Mouse (Mus musculus): ENCODE measurements around the gene Wdr43. TPM values are rescaled to one million over a fixed set of nuclear protein-coding genes. Genes with fewer than 3 reads are reported as not detected.

Wdr43 gene
- polyA plus RNA-seq (2014; fragmentation: Nextera tagmentation; extraction: Ambion mirVana) = 80.0 and 85.1 TPM in 2 replicates

DNA sequence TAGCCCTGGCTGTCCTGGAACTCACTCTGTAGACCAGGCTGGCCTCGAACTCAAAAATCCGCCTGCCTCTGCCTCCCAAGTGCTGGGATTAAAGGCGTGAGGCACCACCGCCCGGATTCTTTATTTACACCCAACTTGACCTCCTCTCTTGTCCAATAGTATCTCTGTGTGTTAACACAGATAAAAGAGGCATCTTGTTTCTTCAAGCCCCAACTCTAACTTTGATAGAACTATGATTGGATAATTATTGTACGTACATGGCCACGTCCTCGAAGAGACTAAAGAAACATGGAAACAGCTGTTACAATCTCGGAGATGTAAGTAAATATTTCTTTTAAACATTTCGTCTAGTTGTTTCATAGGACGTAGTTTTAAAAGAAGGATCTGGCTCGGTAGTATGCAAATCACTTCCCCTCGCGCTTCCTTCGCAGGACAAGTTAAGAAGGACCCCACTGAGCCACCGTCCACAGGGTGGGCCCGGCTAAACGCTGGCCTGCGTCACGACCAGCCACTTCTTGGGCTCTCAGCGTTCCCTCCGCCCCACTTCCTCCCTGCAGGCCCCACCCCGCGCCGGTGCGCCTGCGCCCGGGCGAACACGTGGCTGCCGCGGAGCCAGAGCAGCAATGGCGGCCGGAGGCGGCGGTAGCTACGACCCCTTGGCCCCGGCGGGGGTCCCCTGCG lies at the start of gene Wdr43:
Wdr43 (plus strand) TSS at position 258 of the 681 bp plus-strand sequence.
- 9% methylated on average over 29 of the region's 40 CpGs for WGBS
- Histone ChIP-seq H3K36me3 (ENCODE audit: control insufficient read depth, insufficient read depth, low read length) (0 out of 2 replicates have a peak, but pooled peaks cover 9% of the 10 kb centered on the region), H3K9ac (ENCODE audit: low read depth, low read length) (peak within 1 kb of the TSS; percentile 93), H3K27ac (replicated peaks; ENCODE audit: low read depth, low read length) (peak within 1 kb of the TSS; percentile 80), H3K4me2 (ENCODE audit: low read depth, low read length) (peak within 1 kb of the TSS; percentile 83), H3K9me3 (ENCODE audit: control insufficient read depth, low read length) (no peaks in the 10 kb centered on the region), H3K27me3 (replicated peaks; ENCODE audit: control insufficient read depth, insufficient read depth, low read length) (no peaks in the 10 kb centered on the region), H3K4me3 (ENCODE audit: low read depth, low read length) (peak within 1 kb of the TSS; percentile 100), H3K4me1 (ENCODE audit: control insufficient read depth, insufficient read depth, low read length) (peaks cover 14% of the 10 kb centered on the region)
- DNase-seq (ENCODE audit: low spot score) (peak; percentile 99), ATAC-seq (ENCODE audit: low read depth) (peak; percentile 100)

DNA sequence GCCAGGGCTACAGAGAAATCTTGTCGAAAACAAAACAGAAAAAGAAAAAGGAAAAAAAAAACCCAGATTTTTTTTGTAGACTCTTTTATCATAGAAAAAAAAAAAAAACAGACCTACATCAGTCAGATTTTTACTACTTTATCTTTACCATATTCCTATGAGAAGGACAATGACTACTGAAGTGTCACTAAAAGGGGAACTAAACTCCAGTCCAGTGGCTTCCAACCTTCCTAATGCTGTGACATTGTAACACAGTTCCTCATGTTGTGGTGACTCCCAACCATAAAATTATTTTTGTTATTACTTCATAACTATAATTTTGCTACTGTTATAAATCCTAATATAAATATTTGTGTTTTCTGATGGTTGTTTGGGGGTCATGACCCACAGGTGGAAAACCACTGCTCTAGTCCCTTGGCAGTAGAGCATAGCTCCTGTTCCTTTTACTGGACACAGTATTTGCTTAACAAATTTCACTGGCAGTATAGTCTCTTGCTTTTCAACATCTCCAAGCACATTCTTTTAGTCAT lies 36.5 kb upstream of the Wdr43 start:
- Histone ChIP-seq H3K4me1 (ENCODE audit: control insufficient read depth, insufficient read depth, low read length) (no peaks in the 10 kb centered on the region), H3K9me3 (ENCODE audit: control insufficient read depth, low read length) (no peaks in the 10 kb centered on the region), H3K27ac (replicated peaks; ENCODE audit: low read depth, low read length) (no peak overlapping the region), H3K27me3 (replicated peaks; ENCODE audit: control insufficient read depth, insufficient read depth, low read length) (no peaks in the 10 kb centered on the region), H3K36me3 (ENCODE audit: control insufficient read depth, insufficient read depth, low read length) (no peaks in the 10 kb centered on the region), H3K4me3 (ENCODE audit: low read depth, low read length) (no peak overlapping the region), H3K4me2 (ENCODE audit: low read depth, low read length) (no peak overlapping the region), H3K9ac (ENCODE audit: low read depth, low read length) (no peak overlapping the region)
- 90% methylated on average over 1 of the region's 1 CpGs for WGBS
- no peak for ATAC-seq (ENCODE audit: low read depth)
- DNase-seq (ENCODE audit: low spot score) = no peak

DNA sequence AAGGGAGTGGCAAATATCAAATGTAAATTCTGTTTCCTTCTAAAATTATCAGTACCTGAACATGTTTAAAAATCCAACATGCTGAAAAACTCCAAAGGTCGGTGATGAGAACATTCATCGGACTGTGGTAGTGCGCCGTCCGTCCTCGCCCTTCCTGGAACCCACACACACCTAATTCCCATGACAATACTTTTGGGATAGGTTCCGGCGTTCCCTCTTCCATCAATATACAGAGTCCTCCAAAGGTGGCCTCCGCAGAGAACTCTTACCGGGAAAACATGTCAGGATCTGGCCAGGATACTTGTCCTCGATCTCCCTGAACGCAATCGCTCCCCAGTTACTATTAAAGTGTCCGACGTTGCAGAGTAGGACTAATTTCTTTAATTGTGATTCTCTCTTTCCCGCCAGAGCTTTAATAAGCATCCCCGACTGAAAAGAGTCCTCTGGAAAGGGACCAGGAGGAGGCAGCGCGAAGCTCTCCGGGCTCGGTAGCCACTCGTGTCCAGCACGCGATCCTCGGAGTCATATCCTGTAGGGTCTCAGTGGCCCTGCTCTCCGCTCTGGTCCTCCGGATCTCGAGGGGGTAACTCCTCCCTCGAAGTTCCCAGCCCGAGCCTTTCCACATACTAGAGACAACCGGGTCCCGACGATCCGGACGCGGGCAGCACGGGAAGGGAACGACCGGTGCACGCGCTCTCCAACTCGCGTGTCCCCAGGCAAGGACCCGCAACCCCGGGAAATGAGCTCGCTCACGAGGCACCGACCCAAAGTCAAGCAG lies 17.6 kb upstream of the Wdr43 start:
- Histone ChIP-seq H3K9ac (ENCODE audit: low read depth, low read length) (peak overlapping the region; percentile 70), H3K36me3 (ENCODE audit: control insufficient read depth, insufficient read depth, low read length) (no peaks in the 10 kb centered on the region), H3K4me3 (ENCODE audit: low read depth, low read length) (peak overlapping the region; percentile 60), H3K9me3 (ENCODE audit: control insufficient read depth, low read length) (no peaks in the 10 kb centered on the region), H3K4me2 (ENCODE audit: low read depth, low read length) (peak overlapping the region; percentile 66), H3K27me3 (replicated peaks; ENCODE audit: control insufficient read depth, insufficient read depth, low read length) (no peaks in the 10 kb centered on the region; the same call in 1 of the 2 replicates), H3K4me1 (ENCODE audit: control insufficient read depth, insufficient read depth, low read length) (peaks cover 10% of the 10 kb centered on the region; the same call in 1 of the 2 replicates), H3K27ac (replicated peaks; ENCODE audit: low read depth, low read length) (peak overlapping the region; percentile 22; the same call in 1 of the 2 replicates)
- DNase-seq (ENCODE audit: low spot score) (peak; percentile 58), ATAC-seq (ENCODE audit: low read depth) (peak; percentile 74)
- WGBS = under 1% methylated on average over 45 of the region's 48 CpGs

- H3K27ac ChIP-seq (replicated peaks; ENCODE audit: low read depth, low read length) = peak overlapping the region; percentile 22; the same call in 1 of the 2 replicates
- WGBS = 4% methylated on average over 40 of the region's 42 CpGs
- H3K4me3 ChIP-seq (ENCODE audit: low read depth, low read length) = peak overlapping the region; percentile 60
These were observed 16.8 kb upstream of the Wdr43 start for GRCm38 (mm10) chr17:71598659-71599554.

GRCm38 (mm10) chr17:71616319-71617032 lies 781 bp downstream of the Wdr43 start:
- Histone ChIP-seq H3K9ac (ENCODE audit: low read depth, low read length) (peak overlapping the region; percentile 93), H3K4me2 (ENCODE audit: low read depth, low read length) (peak overlapping the region; percentile 83), H3K4me3 (ENCODE audit: low read depth, low read length) (peak overlapping the region; percentile 100), H3K27me3 (replicated peaks; ENCODE audit: control insufficient read depth, insufficient read depth, low read length) (no peaks in the 10 kb centered on the region), H3K9me3 (ENCODE audit: control insufficient read depth, low read length) (no peaks in the 10 kb centered on the region), H3K4me1 (ENCODE audit: control insufficient read depth, insufficient read depth, low read length) (peaks cover 14% of the 10 kb centered on the region), H3K36me3 (ENCODE audit: control insufficient read depth, insufficient read depth, low read length) (0 out of 2 replicates have a peak, but pooled peaks cover 9% of the 10 kb centered on the region), H3K27ac (replicated peaks; ENCODE audit: low read depth, low read length) (peak overlapping the region; percentile 80)
- under 1% methylated on average over 36 of the region's 73 CpGs for WGBS
- ATAC-seq (ENCODE audit: low read depth) (peak; percentile 56), DNase-seq (ENCODE audit: low spot score) (peak; percentile 23)

More at GRCm38 (mm10) chr17:71598659-71599554, 16.8 kb upstream of the Wdr43 start:
- no peaks in the 10 kb centered on the region for H3K36me3 ChIP-seq (ENCODE audit: control insufficient read depth, insufficient read depth, low read length)
- ATAC-seq (ENCODE audit: low read depth) (peak; percentile 97), DNase-seq (ENCODE audit: low spot score) (peak; percentile 93)
- H3K9me3 ChIP-seq (ENCODE audit: control insufficient read depth, low read length) = no peaks in the 10 kb centered on the region
- H3K4me2 ChIP-seq (ENCODE audit: low read depth, low read length) = peak overlapping the region; percentile 66
- H3K4me1 ChIP-seq (ENCODE audit: control insufficient read depth, insufficient read depth, low read length) = peaks cover 10% of the 10 kb centered on the region; the same call in 1 of the 2 replicates
- H3K9ac ChIP-seq (ENCODE audit: low read depth, low read length) = peak overlapping the region; percentile 70
- H3K27me3 ChIP-seq (replicated peaks; ENCODE audit: control insufficient read depth, insufficient read depth, low read length) = no peaks in the 10 kb centered on the region; the same call in 1 of the 2 replicates

DNA sequence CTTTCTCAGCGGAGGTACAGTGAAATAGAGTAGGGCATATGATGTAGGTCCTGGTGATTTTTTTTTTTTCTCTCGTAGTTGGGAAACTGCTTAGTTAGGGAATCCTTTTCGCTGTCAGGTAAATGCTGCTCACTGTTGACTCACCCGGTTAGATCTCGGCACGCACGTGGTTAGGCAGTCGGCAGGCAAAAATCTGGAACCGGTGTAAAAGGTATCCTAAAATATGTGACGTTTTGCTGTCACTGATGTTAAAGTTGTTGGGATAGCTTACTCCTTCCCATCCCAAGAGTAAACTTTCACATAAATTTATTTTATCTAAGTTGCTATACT lies 1.3 kb downstream of the Wdr43 start:
- H3K4me2 ChIP-seq (ENCODE audit: low read depth, low read length) = peak overlapping the region; percentile 83
- WGBS = under 1% methylated on average over 10 of the region's 10 CpGs
- ATAC-seq (ENCODE audit: low read depth) = no peak
- H3K4me1 ChIP-seq (ENCODE audit: control insufficient read depth, insufficient read depth, low read length) = peaks cover 14% of the 10 kb centered on the region
- 0 out of 2 replicates have a peak, but pooled peaks cover 9% of the 10 kb centered on the region for H3K36me3 ChIP-seq (ENCODE audit: control insufficient read depth, insufficient read depth, low read length)
- H3K27ac ChIP-seq (replicated peaks; ENCODE audit: low read depth, low read length) = no peak overlapping the region
- H3K9me3 ChIP-seq (ENCODE audit: control insufficient read depth, low read length) = no peaks in the 10 kb centered on the region
- peak overlapping the region; percentile 100 for H3K4me3 ChIP-seq (ENCODE audit: low read depth, low read length)
- DNase-seq (ENCODE audit: low spot score) = no peak
- peak overlapping the region; percentile 93 for H3K9ac ChIP-seq (ENCODE audit: low read depth, low read length)
- H3K27me3 ChIP-seq (replicated peaks; ENCODE audit: control insufficient read depth, insufficient read depth, low read length) = no peaks in the 10 kb centered on the region

- H3K9ac ChIP-seq (ENCODE audit: low read depth, low read length) = peak overlapping the region; percentile 17; the same call in 1 of the 2 replicates
- H3K4me3 ChIP-seq (ENCODE audit: low read depth, low read length) = peak overlapping the region; percentile 100
- no peak for DNase-seq (ENCODE audit: low spot score)
- H3K9me3 ChIP-seq (ENCODE audit: control insufficient read depth, low read length) = no peaks in the 10 kb centered on the region
- 0 out of 2 replicates have a peak, but pooled peaks cover 9% of the 10 kb centered on the region for H3K36me3 ChIP-seq (ENCODE audit: control insufficient read depth, insufficient read depth, low read length)
- ATAC-seq (ENCODE audit: low read depth) = no peak
- peak overlapping the region; percentile 83 for H3K4me2 ChIP-seq (ENCODE audit: low read depth, low read length)
- no peaks in the 10 kb centered on the region for H3K27me3 ChIP-seq (replicated peaks; ENCODE audit: control insufficient read depth, insufficient read depth, low read length)
- no peak overlapping the region for H3K27ac ChIP-seq (replicated peaks; ENCODE audit: low read depth, low read length)
- H3K4me1 ChIP-seq (ENCODE audit: control insufficient read depth, insufficient read depth, low read length) = peaks cover 14% of the 10 kb centered on the region
- WGBS = 76% methylated on average over 4 of the region's 4 CpGs
These were observed 2.3 kb downstream of the Wdr43 start for GRCm38 (mm10) chr17:71617974-71618373.
